Mouse (Mus musculus): ENCODE data around the gene Tekt3. TPM values are rescaled to one million over a fixed set of nuclear protein-coding genes. Genes with fewer than 3 reads are reported as not detected.

The Tekt3 gene
- polyA plus RNA-seq, 1 experiment from 2014 or later: not detected

DNA sequence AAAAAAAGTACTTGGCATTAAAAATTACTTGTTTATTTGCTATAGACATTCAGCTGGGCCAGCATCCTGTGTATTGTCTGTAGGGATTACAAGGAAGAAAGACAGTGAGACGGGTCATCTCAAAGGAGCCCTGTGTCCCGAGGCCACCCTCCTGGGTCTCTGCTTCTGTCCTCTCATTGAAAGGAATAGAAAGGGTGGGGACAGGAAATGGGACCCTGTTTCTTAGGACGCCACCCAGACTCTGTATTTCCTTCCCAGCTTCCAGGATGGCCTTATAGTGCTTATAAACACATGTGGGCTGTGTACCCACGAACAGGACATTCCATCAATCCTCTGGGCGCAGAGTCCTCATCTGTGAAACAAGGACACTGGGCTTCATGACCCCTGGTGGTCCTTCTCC, 30.8 kb downstream of the Tekt3 start:
- Histone ChIP-seq H3K27ac (ENCODE audit: low read length) (no peak overlapping the region), H3K9ac (replicated peaks; ENCODE audit: low read length) (no peak overlapping the region), H3K4me1 (ENCODE audit: insufficient read depth, low read length) (no peaks in the 10 kb centered on the region; the same call in 1 of the 2 replicates), H3K4me3 (ENCODE audit: low read length) (no peak overlapping the region), H3K4me2 (replicated peaks; ENCODE audit: low read depth, low read length) (no peak overlapping the region), H3K9me3 (ENCODE audit: low read length) (no peaks in the 10 kb centered on the region), H3K27me3 (ENCODE audit: insufficient read depth, low read length) (no peaks in the 10 kb centered on the region), H3K36me3 (ENCODE audit: insufficient read depth, low read length) (no peaks in the 10 kb centered on the region)
- no peak for ATAC-seq (ENCODE audit: low FRiP score, low TSS enrichment)
- WGBS: 64% methylated on average over 5 of the region's 5 CpGs

DNA sequence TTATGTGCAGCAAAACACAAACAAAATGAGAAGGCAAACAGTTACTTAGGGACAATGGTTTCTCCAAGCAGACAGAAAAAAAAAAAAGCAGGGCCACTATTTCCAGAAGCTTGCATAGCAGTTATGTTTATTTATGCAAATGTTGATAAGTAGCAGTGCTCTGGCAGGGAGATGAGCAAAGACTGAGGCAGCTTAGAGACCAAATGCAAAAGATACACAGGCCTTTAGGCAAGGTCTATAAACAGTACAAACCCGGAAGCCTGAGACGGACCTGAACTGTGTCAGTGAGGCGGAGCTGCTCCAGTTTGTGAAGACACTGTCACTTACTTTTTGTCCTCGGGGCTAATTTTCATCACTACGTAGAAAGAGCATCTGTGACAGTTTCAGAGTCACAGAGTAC, 32.1 kb downstream of the Tekt3 start:
- no peak for ATAC-seq (ENCODE audit: low FRiP score, low TSS enrichment)
- Histone ChIP-seq H3K27me3 (ENCODE audit: insufficient read depth, low read length) (no peaks in the 10 kb centered on the region), H3K9me3 (ENCODE audit: low read length) (no peaks in the 10 kb centered on the region), H3K4me3 (ENCODE audit: low read length) (no peak overlapping the region), H3K4me2 (replicated peaks; ENCODE audit: low read depth, low read length) (no peak overlapping the region), H3K4me1 (ENCODE audit: insufficient read depth, low read length) (no peaks in the 10 kb centered on the region; the same call in 1 of the 2 replicates), H3K9ac (replicated peaks; ENCODE audit: low read length) (no peak overlapping the region), H3K36me3 (ENCODE audit: insufficient read depth, low read length) (no peaks in the 10 kb centered on the region), H3K27ac (ENCODE audit: low read length) (no peak overlapping the region)
- 81% methylated on average over 5 of the region's 5 CpGs for WGBS

DNA sequence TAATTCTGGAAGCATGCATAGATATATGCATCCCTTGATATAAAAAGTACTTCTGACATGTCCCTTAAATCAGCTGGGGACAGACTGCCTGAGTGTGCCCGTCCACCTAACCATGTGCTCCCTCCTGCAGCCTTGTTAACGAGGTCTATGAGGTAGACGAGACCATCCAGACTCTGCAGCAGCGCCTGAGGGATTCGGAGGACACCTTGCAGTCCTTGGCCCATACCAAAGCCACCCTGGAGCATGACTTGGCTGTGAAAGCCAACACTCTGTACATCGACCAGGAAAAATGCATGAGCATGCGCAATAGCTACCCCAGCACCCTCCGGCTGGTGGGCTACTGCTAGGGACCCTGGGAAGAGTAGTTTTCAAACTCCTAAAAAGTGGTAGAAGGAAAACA, 33.0 kb downstream of the Tekt3 start:
- H3K27me3 ChIP-seq (ENCODE audit: insufficient read depth, low read length): no peaks in the 10 kb centered on the region
- no peak overlapping the region for H3K9ac ChIP-seq (replicated peaks; ENCODE audit: low read length)
- 86% methylated on average over 8 of the region's 8 CpGs for whole genome bisulfite sequencing
- no peaks in the 10 kb centered on the region for H3K9me3 ChIP-seq (ENCODE audit: low read length)
- no peak overlapping the region for H3K27ac ChIP-seq (ENCODE audit: low read length)
- ATAC-seq (ENCODE audit: low FRiP score, low TSS enrichment): no peak
- no peaks in the 10 kb centered on the region; the same call in 1 of the 2 replicates for H3K4me1 ChIP-seq (ENCODE audit: insufficient read depth, low read length)
- no peak overlapping the region for H3K4me3 ChIP-seq (ENCODE audit: low read length)
- no peak overlapping the region for H3K4me2 ChIP-seq (replicated peaks; ENCODE audit: low read depth, low read length)
- H3K36me3 ChIP-seq (ENCODE audit: insufficient read depth, low read length): no peaks in the 10 kb centered on the region

DNA sequence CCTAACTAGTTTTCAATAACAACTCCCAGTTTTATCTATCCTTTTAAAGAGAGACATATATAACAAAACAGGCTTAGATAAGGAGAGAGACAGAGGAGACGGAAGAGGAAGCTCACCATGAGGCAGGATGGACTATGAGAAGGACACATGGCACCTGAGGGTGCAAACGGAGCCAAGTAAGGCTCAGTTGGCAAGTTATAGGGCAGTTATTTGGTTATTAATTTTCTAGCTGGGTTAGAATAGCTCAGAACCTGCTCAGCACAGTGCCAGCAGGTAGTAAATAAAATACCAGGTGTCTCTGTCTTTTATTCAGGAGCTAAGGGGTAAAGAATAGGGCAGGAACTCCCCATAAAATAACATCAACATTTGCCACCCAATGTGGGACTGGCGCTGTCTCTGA, 36.6 kb downstream of the Tekt3 start:
- WGBS: 71% methylated on average over 3 of the region's 3 CpGs
- no peak overlapping the region for H3K9ac ChIP-seq (replicated peaks; ENCODE audit: low read length)
- H3K27ac ChIP-seq (ENCODE audit: low read length): no peak overlapping the region
- H3K9me3 ChIP-seq (ENCODE audit: low read length): no peaks in the 10 kb centered on the region
- no peak overlapping the region for H3K4me2 ChIP-seq (replicated peaks; ENCODE audit: low read depth, low read length)
- H3K4me3 ChIP-seq (ENCODE audit: low read length): no peak overlapping the region
- no peaks in the 10 kb centered on the region for H3K4me1 ChIP-seq (ENCODE audit: insufficient read depth, low read length)
- no peaks in the 10 kb centered on the region for H3K27me3 ChIP-seq (ENCODE audit: insufficient read depth, low read length)
- no peaks in the 10 kb centered on the region for H3K36me3 ChIP-seq (ENCODE audit: insufficient read depth, low read length)
- no peak for ATAC-seq (ENCODE audit: low FRiP score, low TSS enrichment)

DNA sequence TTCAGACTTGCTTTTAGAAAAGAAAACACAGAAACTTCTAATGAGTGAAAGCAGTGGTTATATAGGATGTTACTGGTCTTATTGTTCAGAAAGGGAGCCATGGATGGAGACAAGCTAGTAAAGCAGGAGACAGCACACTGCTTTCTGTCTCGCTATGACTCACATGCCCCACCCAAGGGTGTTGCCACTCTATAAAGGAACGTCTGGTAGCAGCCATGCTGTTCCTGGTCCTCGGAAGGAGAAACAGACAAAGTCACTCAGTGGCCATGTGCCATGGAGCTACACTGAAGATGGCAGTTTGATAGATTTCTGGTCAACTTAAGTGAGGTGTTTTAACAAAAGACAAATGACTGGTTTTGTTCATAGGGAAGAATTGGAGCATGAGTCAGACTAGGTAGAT, 37.9 kb downstream of the Tekt3 start:
- no peaks in the 10 kb centered on the region for H3K27me3 ChIP-seq (ENCODE audit: insufficient read depth, low read length)

DNA sequence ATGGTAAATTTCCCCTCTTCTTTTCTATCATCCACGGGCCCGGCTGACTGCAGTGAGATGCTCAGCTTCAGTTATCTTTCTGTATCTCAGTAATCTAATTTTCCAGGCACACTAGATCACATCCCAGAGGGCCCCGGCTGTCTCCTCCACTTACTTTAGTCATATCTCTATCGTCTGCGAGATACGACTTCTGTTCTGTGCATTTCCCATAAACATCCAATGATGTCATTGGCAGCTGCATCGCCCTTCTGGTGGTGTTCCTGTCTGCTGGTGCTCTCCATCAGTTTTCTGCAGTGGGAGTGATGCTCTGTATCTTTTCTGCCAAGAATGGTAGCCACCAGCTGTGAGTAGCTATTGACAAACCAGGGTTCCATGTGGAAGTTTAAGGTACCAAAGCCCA, 41.8 kb downstream of the Tekt3 start:
- no peak for ATAC-seq (ENCODE audit: low FRiP score, low TSS enrichment)
- Histone ChIP-seq H3K4me1 (ENCODE audit: insufficient read depth, low read length) (no peaks in the 10 kb centered on the region), H3K9ac (replicated peaks; ENCODE audit: low read length) (no peak overlapping the region), H3K27me3 (ENCODE audit: insufficient read depth, low read length) (no peaks in the 10 kb centered on the region), H3K4me2 (replicated peaks; ENCODE audit: low read depth, low read length) (no peak overlapping the region), H3K9me3 (ENCODE audit: low read length) (no peaks in the 10 kb centered on the region), H3K27ac (ENCODE audit: low read length) (no peak overlapping the region), H3K36me3 (ENCODE audit: insufficient read depth, low read length) (no peaks in the 10 kb centered on the region), H3K4me3 (ENCODE audit: low read length) (no peak overlapping the region)
- WGBS: 85% methylated on average over 7 of the region's 7 CpGs

More for the DNA sequence above, 37.9 kb downstream of the Tekt3 start:
- H3K4me1 ChIP-seq (ENCODE audit: insufficient read depth, low read length): no peaks in the 10 kb centered on the region
- no peak overlapping the region for H3K9ac ChIP-seq (replicated peaks; ENCODE audit: low read length)
- H3K27ac ChIP-seq (ENCODE audit: low read length): no peak overlapping the region
- no peaks in the 10 kb centered on the region for H3K36me3 ChIP-seq (ENCODE audit: insufficient read depth, low read length)
- H3K9me3 ChIP-seq (ENCODE audit: low read length): no peaks in the 10 kb centered on the region
- no peak for ATAC-seq (ENCODE audit: low FRiP score, low TSS enrichment)
- 74% methylated on average over 3 of the region's 3 CpGs for WGBS
- H3K4me2 ChIP-seq (replicated peaks; ENCODE audit: low read depth, low read length): no peak overlapping the region
- H3K4me3 ChIP-seq (ENCODE audit: low read length): no peak overlapping the region

DNA sequence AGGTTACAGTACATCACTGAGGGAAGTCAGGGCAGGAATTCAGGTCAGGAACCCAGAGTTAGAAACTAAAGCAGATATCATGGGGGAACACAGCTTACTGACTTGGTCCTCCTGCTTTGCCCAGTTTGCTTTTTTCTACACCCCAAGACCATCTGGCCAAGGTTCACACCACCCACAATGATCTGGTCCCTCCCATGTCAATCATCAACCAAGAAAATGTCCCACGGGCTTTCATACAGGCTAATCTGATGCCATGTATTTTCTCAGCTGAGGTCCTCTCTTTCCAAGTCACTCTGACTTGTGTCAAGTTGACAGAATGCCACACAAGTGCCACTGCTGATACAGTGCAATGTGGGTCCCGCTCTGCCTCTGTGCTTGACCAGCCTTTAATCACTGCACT, 42.6 kb downstream of the Tekt3 start:
- H3K9me3 ChIP-seq (ENCODE audit: low read length): no peaks in the 10 kb centered on the region
- no peak overlapping the region for H3K4me2 ChIP-seq (replicated peaks; ENCODE audit: low read depth, low read length)
- WGBS: 81% methylated on average over 2 of the region's 2 CpGs
- no peaks in the 10 kb centered on the region for H3K4me1 ChIP-seq (ENCODE audit: insufficient read depth, low read length)
- no peak overlapping the region for H3K9ac ChIP-seq (replicated peaks; ENCODE audit: low read length)
- no peaks in the 10 kb centered on the region for H3K27me3 ChIP-seq (ENCODE audit: insufficient read depth, low read length)
- H3K36me3 ChIP-seq (ENCODE audit: insufficient read depth, low read length): no peaks in the 10 kb centered on the region
- ATAC-seq (ENCODE audit: low FRiP score, low TSS enrichment): no peak
- H3K27ac ChIP-seq (ENCODE audit: low read length): no peak overlapping the region
- no peak overlapping the region for H3K4me3 ChIP-seq (ENCODE audit: low read length)

DNA sequence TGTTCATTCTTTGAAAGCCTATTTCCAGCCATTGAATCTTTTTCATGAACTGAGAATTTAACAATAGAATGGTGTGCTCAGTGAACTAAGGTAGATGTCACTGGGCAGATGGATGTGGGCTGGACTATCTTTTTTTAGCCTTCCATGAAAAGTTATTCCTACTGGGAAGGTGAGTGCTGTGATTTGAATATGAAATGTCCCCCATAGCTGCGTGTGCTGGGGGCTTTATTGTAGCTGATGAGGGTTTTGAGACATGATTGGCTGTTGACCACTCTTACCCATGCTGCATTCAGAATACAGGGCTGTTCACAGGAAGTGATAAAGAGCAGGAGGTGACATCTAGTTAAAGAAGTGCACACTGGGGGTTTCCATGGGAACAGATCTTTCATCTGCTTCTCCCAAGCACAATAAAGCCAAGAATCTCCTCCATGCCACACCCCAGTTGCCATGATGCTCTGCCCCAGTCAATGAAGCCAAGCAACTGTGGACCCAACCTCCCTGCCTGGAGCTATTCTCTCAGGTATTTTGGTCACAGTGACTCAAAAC, 47.8 kb downstream of the Tekt3 start:
- no peaks in the 10 kb centered on the region for H3K36me3 ChIP-seq (ENCODE audit: insufficient read depth, low read length)
- H3K4me1 ChIP-seq (ENCODE audit: insufficient read depth, low read length): no peaks in the 10 kb centered on the region
- no peak overlapping the region for H3K27ac ChIP-seq (ENCODE audit: low read length)
- no peak for ATAC-seq (ENCODE audit: low FRiP score, low TSS enrichment)
- no peaks in the 10 kb centered on the region for H3K27me3 ChIP-seq (ENCODE audit: insufficient read depth, low read length)
- H3K9ac ChIP-seq (replicated peaks; ENCODE audit: low read length): no peak overlapping the region
- WGBS: 81% methylated on average over 1 of the region's 1 CpGs
- H3K4me3 ChIP-seq (ENCODE audit: low read length): no peak overlapping the region
- H3K9me3 ChIP-seq (ENCODE audit: low read length): no peaks in the 10 kb centered on the region
- no peak overlapping the region for H3K4me2 ChIP-seq (replicated peaks; ENCODE audit: low read depth, low read length)

DNA sequence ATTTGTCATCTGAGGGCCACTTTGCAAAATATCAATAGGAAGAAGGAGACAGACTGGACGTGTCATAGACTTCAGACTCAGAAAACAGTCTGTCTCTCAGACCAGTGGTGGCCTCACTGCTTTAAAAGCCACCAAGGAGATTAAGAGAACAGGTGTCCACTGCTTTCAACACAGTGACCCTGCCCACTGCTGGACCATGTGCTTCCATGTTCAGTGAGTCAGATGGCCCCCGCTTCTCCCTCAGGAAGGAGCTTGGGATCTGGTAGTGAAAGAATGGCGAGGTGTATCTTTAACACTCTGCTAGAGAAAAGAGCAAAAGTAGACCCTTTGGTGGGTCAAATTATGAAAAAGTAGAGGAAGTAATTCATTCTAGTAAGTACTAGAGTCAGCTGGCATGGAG, 48.9 kb downstream of the Tekt3 start:
- H3K27ac ChIP-seq (ENCODE audit: low read length): no peak overlapping the region
- ATAC-seq (ENCODE audit: low FRiP score, low TSS enrichment): no peak
- no peaks in the 10 kb centered on the region for H3K36me3 ChIP-seq (ENCODE audit: insufficient read depth, low read length)
- no peak overlapping the region for H3K4me3 ChIP-seq (ENCODE audit: low read length)
- no peak overlapping the region for H3K4me2 ChIP-seq (replicated peaks; ENCODE audit: low read depth, low read length)
- no peaks in the 10 kb centered on the region for H3K27me3 ChIP-seq (ENCODE audit: insufficient read depth, low read length)
- H3K4me1 ChIP-seq (ENCODE audit: insufficient read depth, low read length): no peaks in the 10 kb centered on the region
- 84% methylated on average over 3 of the region's 3 CpGs for WGBS
- H3K9ac ChIP-seq (replicated peaks; ENCODE audit: low read length): no peak overlapping the region
- H3K9me3 ChIP-seq (ENCODE audit: low read length): no peaks in the 10 kb centered on the region

DNA sequence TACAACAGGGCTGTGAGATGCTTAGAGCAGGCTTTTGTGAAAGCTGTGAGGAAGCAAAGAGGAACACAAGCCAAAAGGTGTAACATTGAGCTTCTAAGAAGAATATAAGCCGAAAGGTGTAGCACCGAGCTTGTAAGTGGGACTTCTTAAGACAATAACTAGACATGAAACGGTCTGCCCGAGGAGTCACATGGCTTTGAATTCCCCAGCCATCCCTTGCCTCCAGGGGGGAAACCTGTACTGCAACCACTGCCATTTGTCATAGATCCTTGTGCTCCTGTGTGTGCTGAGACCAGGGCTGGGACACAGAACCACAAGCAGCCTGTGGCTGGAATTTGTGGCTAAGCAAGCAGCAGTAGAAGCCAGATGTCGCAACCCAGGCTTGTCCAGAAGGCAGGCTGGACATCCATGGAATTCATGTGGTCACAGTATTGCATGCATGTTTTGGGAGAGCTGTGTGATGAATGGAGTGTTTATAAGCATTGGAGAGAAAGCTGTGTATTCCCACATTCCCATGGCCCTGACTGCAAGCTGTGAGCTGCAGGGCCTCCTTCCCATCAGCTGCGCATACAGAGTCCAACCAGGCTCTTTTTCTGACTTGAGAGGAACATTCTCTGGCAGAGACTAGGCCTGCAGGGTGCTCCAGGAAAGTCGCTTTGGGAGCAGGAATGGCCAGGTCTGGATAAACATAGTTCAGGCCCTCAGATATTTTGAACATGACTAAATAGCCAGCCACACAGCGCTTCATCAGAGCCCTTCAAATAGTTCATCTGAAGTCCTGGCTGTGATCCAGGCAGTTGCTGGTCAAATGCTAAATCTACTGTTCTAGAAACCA, 53.6 kb downstream of the Tekt3 start:
- Histone ChIP-seq H3K9me3 (ENCODE audit: low read length) (no peaks in the 10 kb centered on the region), H3K4me1 (ENCODE audit: insufficient read depth, low read length) (no peaks in the 10 kb centered on the region), H3K4me3 (ENCODE audit: low read length) (no peak overlapping the region), H3K27ac (ENCODE audit: low read length) (no peak overlapping the region), H3K9ac (replicated peaks; ENCODE audit: low read length) (no peak overlapping the region), H3K27me3 (ENCODE audit: insufficient read depth, low read length) (no peaks in the 10 kb centered on the region), H3K4me2 (replicated peaks; ENCODE audit: low read depth, low read length) (no peak overlapping the region), H3K36me3 (ENCODE audit: insufficient read depth, low read length) (no peaks in the 10 kb centered on the region)
- ATAC-seq (ENCODE audit: low FRiP score, low TSS enrichment): no peak
- WGBS: 83% methylated on average over 8 of the region's 8 CpGs

Data from kidney, embryonic 16.5 days (tissue).